Mouse (Mus musculus) heart, adult 2 months (tissue): ENCODE results near the gene Zfp503.

Source experiments
- CTCF ChIP-seq: fragments of 200-600 bp; IDR thresholded peaks from 2 replicates; pipeline ENCODE4 v1.8.1; 2022; ENCODE audit warnings: antibody characterized with exemption, mild to moderate bottlenecking, moderate library complexity
- EP300 ChIP-seq: fragments of 200-500 bp; IDR thresholded peaks from 2 replicates; pipeline ENCODE4 v1.6.1; 2011; ENCODE audit warnings: low read depth, low read length, control low read depth; ENCODE audit not compliant: insufficient read depth
- POLR2A ChIP-seq: fragments of 200-500 bp; IDR thresholded peaks from 2 replicates; pipeline ENCODE4 v1.6.1; 2011; ENCODE audit warnings: mild to moderate bottlenecking, low read depth, low read length, control low read depth; ENCODE audit not compliant: insufficient read depth

- TF ChIP-seq CTCF, result no peak
- no peak for TF ChIP-seq POLR2A
- no peak for TF ChIP-seq EP300
Measured at GRCm38 (mm10) chr14:22023533-22023932, 34.1 kb upstream of the Zfp503 start.
